Mouse (Mus musculus): ENCODE data around the gene Tnfaip6. TPM values are rescaled to one million over a fixed set of nuclear protein-coding genes. Genes with fewer than 3 reads are reported as not detected.

Gene Tnfaip6
- polyA plus RNA-seq, 1 experiment from 2014 or later: 0.22 TPM

DNA sequence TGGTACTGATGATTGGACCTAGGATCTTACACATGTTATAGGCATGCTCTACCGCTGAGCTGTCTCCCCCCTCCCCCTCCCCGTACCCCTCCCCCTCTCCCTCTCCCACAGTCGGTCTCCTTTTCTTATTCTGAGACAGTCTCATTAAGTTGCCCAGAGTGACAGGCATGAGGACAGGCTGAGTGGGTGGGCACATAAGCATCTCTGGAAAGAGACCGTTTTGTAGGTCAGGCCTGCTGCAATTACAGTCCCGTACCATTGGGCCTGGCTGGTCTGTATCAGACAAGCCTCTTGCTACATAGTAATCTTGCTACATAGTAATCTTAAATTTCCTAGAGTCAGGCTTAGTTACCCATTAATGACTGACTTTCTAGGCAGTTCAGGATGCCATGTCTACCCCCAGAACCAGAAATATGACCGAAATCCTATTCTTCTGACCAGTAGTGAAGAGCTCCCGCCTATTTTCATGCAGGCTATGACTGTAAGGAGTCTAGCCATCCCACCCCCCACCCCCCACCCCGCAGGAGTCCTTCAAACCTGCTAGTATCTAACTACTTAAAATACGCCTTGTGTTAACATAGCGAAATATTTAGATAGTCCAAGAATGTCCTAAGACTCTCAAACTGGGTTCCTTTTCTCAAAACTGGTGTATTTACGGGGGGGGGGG is 747 bp upstream of the Tnfaip6 start:
- WGBS (ENCODE audit: insufficient replicate concordance): 59% methylated on average over 10 of the region's 11 CpGs
- Histone ChIP-seq H3K4me2 (ENCODE audit: low read depth, low read length) (0 out of 2 replicates have a peak overlapping the region, but pooled peaks have one; percentile 66), H3K9ac (replicated peaks) (no peak overlapping the region), H3K4me3 (ENCODE audit: low read depth, low read length) (no peak overlapping the region), H3K9me3 (ENCODE audit: low read length) (no peaks in the 10 kb centered on the region), H3K27ac (ENCODE audit: low read depth) (no peak overlapping the region), H3K27me3 (ENCODE audit: insufficient read depth, low read length) (0 out of 2 replicates have a peak, but pooled peaks cover 3% of the 10 kb centered on the region), H3K4me1 (ENCODE audit: insufficient read depth) (no peaks in the 10 kb centered on the region), H3K36me3 (replicated peaks; ENCODE audit: insufficient read depth, low read length) (no peaks in the 10 kb centered on the region)
- DNase-seq (no peak), ATAC-seq (peak; percentile 68)
- no peak for TF ChIP-seq EP300 (IDR thresholded peaks at IDR 0.05; ENCODE audit: low read depth)

- 58% methylated on average over 5 of the region's 5 CpGs for WGBS (ENCODE audit: insufficient replicate concordance)
- no peak for ATAC-seq
- peak overlapping the region; percentile 66; the same call in 1 of the 2 replicates for H3K4me2 ChIP-seq (ENCODE audit: low read depth, low read length)
- H3K27me3 ChIP-seq (ENCODE audit: insufficient read depth, low read length): 0 out of 2 replicates have a peak, but pooled peaks cover 3% of the 10 kb centered on the region
- H3K4me3 ChIP-seq (ENCODE audit: low read depth, low read length): no peak overlapping the region
- no peaks in the 10 kb centered on the region for H3K4me1 ChIP-seq (ENCODE audit: insufficient read depth)
- TF ChIP-seq CTCF (IDR thresholded peaks at IDR 0.05; ENCODE audit: low read depth): no peak
- no peak for TF ChIP-seq EP300 (IDR thresholded peaks at IDR 0.05; ENCODE audit: low read depth)
- H3K27ac ChIP-seq (ENCODE audit: low read depth): no peak overlapping the region
- no peaks in the 10 kb centered on the region for H3K9me3 ChIP-seq (ENCODE audit: low read length)
- no peak overlapping the region for H3K9ac ChIP-seq (replicated peaks)
- no peak for DNase-seq
- H3K36me3 ChIP-seq (replicated peaks; ENCODE audit: insufficient read depth, low read length): no peaks in the 10 kb centered on the region
These were observed 749 bp downstream of the Tnfaip6 start for GRCm38 (mm10) chr2:52038558-52038957.

GRCm38 (mm10) chr2:52039083-52039801 is 1.4 kb downstream of the Tnfaip6 start:
- WGBS (ENCODE audit: insufficient replicate concordance): 65% methylated on average over 8 of the region's 8 CpGs
- Histone ChIP-seq H3K4me2 (ENCODE audit: low read depth, low read length) (no peak overlapping the region), H3K9ac (replicated peaks) (no peak overlapping the region), H3K9me3 (ENCODE audit: low read length) (no peaks in the 10 kb centered on the region), H3K4me3 (ENCODE audit: low read depth, low read length) (no peak overlapping the region), H3K27me3 (ENCODE audit: insufficient read depth, low read length) (0 out of 2 replicates have a peak, but pooled peaks cover 3% of the 10 kb centered on the region), H3K4me1 (ENCODE audit: insufficient read depth) (no peaks in the 10 kb centered on the region), H3K27ac (ENCODE audit: low read depth) (no peak overlapping the region), H3K36me3 (replicated peaks; ENCODE audit: insufficient read depth, low read length) (no peaks in the 10 kb centered on the region)
- ATAC-seq: no peak
- TF ChIP-seq EP300 (IDR thresholded peaks at IDR 0.05; ENCODE audit: low read depth): no peak
- TF ChIP-seq CTCF (IDR thresholded peaks at IDR 0.05; ENCODE audit: low read depth): no peak
- DNase-seq: no peak

DNA sequence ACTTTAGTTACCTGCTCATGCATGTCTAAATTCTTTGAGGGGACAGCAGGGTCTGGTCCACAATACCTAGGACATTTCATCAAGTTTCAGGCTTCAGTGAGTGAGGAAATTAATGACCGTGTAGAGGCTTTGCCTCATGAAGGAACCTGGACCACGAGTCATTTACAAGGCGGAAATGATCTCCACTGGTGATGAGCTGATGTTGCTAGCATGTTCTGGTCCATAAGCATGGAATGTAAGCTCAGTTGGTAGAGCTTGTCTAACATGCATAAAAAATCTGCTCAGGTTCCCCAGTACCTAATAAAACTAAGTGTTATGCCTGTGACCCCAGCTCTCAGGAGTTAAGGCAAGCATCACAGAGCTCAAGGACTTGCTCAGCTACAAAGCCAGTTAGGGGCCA is 4.3 kb downstream of the Tnfaip6 start:
- H3K27me3 ChIP-seq (ENCODE audit: insufficient read depth, low read length): 0 out of 2 replicates have a peak, but pooled peaks cover 3% of the 10 kb centered on the region
- ATAC-seq (no peak), DNase-seq (no peak)
- no peaks in the 10 kb centered on the region for H3K36me3 ChIP-seq (replicated peaks; ENCODE audit: insufficient read depth, low read length)
- WGBS (ENCODE audit: insufficient replicate concordance): 68% methylated on average over 3 of the region's 3 CpGs
- TF ChIP-seq EP300 (IDR thresholded peaks at IDR 0.05; ENCODE audit: low read depth) (no peak), CTCF (IDR thresholded peaks at IDR 0.05; ENCODE audit: low read depth) (no peak)
- no peak overlapping the region for H3K27ac ChIP-seq (ENCODE audit: low read depth)
- H3K9ac ChIP-seq (replicated peaks): no peak overlapping the region
- H3K4me2 ChIP-seq (ENCODE audit: low read depth, low read length): no peak overlapping the region
- H3K9me3 ChIP-seq (ENCODE audit: low read length): no peaks in the 10 kb centered on the region
- no peaks in the 10 kb centered on the region for H3K4me1 ChIP-seq (ENCODE audit: insufficient read depth)
- no peak overlapping the region for H3K4me3 ChIP-seq (ENCODE audit: low read depth, low read length)

DNA sequence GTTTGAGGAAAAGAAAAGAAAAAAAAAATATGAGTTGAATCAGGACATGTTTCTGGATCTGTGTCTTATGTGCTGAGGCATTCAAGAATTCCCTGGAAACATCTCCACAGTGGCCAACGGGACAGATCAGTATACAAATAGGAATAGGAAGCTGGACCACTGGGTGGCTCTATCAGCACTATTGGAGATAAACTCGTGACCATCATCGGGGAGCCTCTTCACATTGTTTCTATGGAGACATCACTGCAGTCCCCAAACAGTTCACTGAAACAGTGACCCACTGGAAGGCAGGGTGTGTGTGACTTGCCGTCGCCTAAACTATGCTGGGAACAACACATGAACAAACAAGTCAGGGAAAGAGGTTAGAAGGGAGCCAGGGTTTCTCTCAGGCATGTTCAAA is 4.9 kb downstream of the Tnfaip6 start:
- 61% methylated on average over 5 of the region's 5 CpGs for WGBS (ENCODE audit: insufficient replicate concordance)
- H3K27ac ChIP-seq (ENCODE audit: low read depth): no peak overlapping the region
- H3K36me3 ChIP-seq (replicated peaks; ENCODE audit: insufficient read depth, low read length): no peaks in the 10 kb centered on the region
- H3K27me3 ChIP-seq (ENCODE audit: insufficient read depth, low read length): 0 out of 2 replicates have a peak, but pooled peaks cover 3% of the 10 kb centered on the region
- no peaks in the 10 kb centered on the region for H3K4me1 ChIP-seq (ENCODE audit: insufficient read depth)
- ATAC-seq (no peak), DNase-seq (no peak)
- no peak overlapping the region for H3K4me2 ChIP-seq (ENCODE audit: low read depth, low read length)
- TF ChIP-seq CTCF (IDR thresholded peaks at IDR 0.05; ENCODE audit: low read depth): no peak
- TF ChIP-seq EP300 (IDR thresholded peaks at IDR 0.05; ENCODE audit: low read depth): no peak
- H3K9me3 ChIP-seq (ENCODE audit: low read length): no peaks in the 10 kb centered on the region
- H3K4me3 ChIP-seq (ENCODE audit: low read depth, low read length): no peak overlapping the region
- H3K9ac ChIP-seq (replicated peaks): no peak overlapping the region

DNA sequence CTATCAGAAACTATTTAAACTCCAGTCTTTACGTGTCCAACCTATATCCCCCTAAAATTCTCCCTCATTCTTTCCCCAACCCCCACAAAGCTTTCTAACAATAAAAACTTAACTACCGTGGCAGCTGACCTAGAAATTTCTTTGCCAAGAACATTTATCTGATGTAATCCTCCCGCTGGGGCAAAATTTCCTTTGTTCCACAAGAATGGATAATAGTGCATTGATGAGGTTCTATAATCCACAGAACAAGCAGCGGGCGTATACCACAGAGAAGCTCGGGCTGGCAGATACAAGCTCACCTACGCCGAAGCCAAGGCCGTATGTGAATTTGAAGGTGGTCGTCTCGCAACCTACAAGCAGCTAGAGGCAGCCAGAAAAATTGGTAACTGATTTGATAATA is 5.7 kb downstream of the Tnfaip6 start:
- Histone ChIP-seq H3K36me3 (replicated peaks; ENCODE audit: insufficient read depth, low read length) (no peaks in the 10 kb centered on the region), H3K9ac (replicated peaks) (no peak overlapping the region), H3K27me3 (ENCODE audit: insufficient read depth, low read length) (0 out of 2 replicates have a peak, but pooled peaks cover 2% of the 10 kb centered on the region), H3K27ac (ENCODE audit: low read depth) (no peak overlapping the region), H3K4me3 (ENCODE audit: low read depth, low read length) (no peak overlapping the region), H3K4me2 (ENCODE audit: low read depth, low read length) (no peak overlapping the region), H3K4me1 (ENCODE audit: insufficient read depth) (no peaks in the 10 kb centered on the region), H3K9me3 (ENCODE audit: low read length) (no peaks in the 10 kb centered on the region)
- no peak for DNase-seq
- TF ChIP-seq CTCF (IDR thresholded peaks at IDR 0.05; ENCODE audit: low read depth) (no peak), EP300 (IDR thresholded peaks at IDR 0.05; ENCODE audit: low read depth) (no peak)
- 86% methylated on average over 11 of the region's 11 CpGs for WGBS (ENCODE audit: insufficient replicate concordance)
- no peak for ATAC-seq
